Mouse (Mus musculus): Measurements from ENCODE around the gene Cuedc1. TPM values are rescaled to one million over a fixed set of nuclear protein-coding genes. Genes with fewer than 3 reads are reported as not detected.
"Not testable (repeated sequence)": the region's sequence is repeated elsewhere in the genome, so short reads cannot be mapped to it uniquely, and the experiment has no call there.

The Cuedc1 gene
- polyA plus RNA-seq, 1 experiment: 42.0 TPM

- 51% methylated on average over 29 of the region's 29 CpGs for WGBS
- Histone ChIP-seq H3K4me1 (ENCODE audit: control insufficient read depth, insufficient read depth, low read length) (peaks cover 11% of the 10 kb centered on the region; the same call in 1 of the 2 replicates), H3K27ac (ENCODE audit: insufficient read depth, low read length) (no peak overlapping the region), H3K4me3 (replicated peaks; ENCODE audit: insufficient read depth, low read depth, low read length) (no peak overlapping the region), H3K27me3 (ENCODE audit: control insufficient read depth, insufficient read depth, low read length) (no peaks in the 10 kb centered on the region)
- TF ChIP-seq POLR2A (IDR thresholded peaks at IDR 0.05; ENCODE audit: borderline replicate concordance, insufficient read depth, low read length): no peak
- no peak for TF ChIP-seq CTCF (IDR thresholded peaks at IDR 0.05; ENCODE audit: borderline replicate concordance, insufficient read depth, low read depth, low read length)
- DNase-seq: no peak
Measured at GRCm38 (mm10) chr11:88193824-88194696, 96.2 kb downstream of the Cuedc1 start.

DNA sequence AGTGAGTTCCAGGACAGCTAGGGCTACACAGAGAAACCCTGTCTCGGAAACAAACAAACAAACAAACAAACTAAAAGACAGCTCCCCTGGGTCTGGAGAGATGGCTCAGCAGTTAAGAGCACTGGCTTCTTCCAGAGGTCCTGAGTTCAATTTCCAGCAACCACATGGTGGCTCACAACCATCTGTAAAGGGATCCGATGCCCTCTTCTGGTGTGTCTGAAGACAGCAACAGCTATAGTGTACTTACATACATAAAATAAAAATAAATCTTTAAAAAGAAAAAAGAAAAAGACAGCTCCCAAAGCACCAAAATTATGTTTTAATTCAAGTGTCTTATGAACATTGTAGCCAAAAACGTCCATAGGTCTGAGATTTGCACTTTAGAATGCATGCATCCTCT, 97.8 kb downstream of the Cuedc1 start:
- peaks cover 11% of the 10 kb centered on the region for H3K4me1 ChIP-seq (ENCODE audit: control insufficient read depth, insufficient read depth, low read length)
- DNase-seq: not testable (repeated sequence)
- 86% methylated on average over 3 of the region's 3 CpGs for whole genome bisulfite sequencing

GRCm38 (mm10) chr11:88197153-88197576, 99.3 kb downstream of the Cuedc1 start:
- Histone ChIP-seq H3K4me1 (ENCODE audit: control insufficient read depth, insufficient read depth, low read length) (peaks cover 11% of the 10 kb centered on the region), H3K27ac (ENCODE audit: insufficient read depth, low read length) (no peak overlapping the region; the same call in 1 of the 2 replicates), H3K27me3 (ENCODE audit: control insufficient read depth, insufficient read depth, low read length) (no peaks in the 10 kb centered on the region), H3K4me3 (replicated peaks; ENCODE audit: insufficient read depth, low read depth, low read length) (no peak overlapping the region)
- peak; percentile 60 to 73 for DNase-seq
- TF ChIP-seq CTCF (IDR thresholded peaks at IDR 0.05; ENCODE audit: borderline replicate concordance, insufficient read depth, low read depth, low read length) (peak; percentile 57), POLR2A (IDR thresholded peaks at IDR 0.05; ENCODE audit: borderline replicate concordance, insufficient read depth, low read length) (no peak)
- WGBS: 1% methylated on average over 2 of the region's 2 CpGs

More for the DNA sequence above, 97.8 kb downstream of the Cuedc1 start:
- not testable (repeated sequence) for H3K27ac ChIP-seq (ENCODE audit: insufficient read depth, low read length); H3K27me3 ChIP-seq (ENCODE audit: control insufficient read depth, insufficient read depth, low read length); H3K4me3 ChIP-seq (replicated peaks; ENCODE audit: insufficient read depth, low read depth, low read length)

GRCm38 (mm10) chr11:88198223-88198622, 100.4 kb downstream of the Cuedc1 start:
- TF ChIP-seq POLR2A (IDR thresholded peaks at IDR 0.05; ENCODE audit: borderline replicate concordance, insufficient read depth, low read length) (no peak), CTCF (IDR thresholded peaks at IDR 0.05; ENCODE audit: borderline replicate concordance, insufficient read depth, low read depth, low read length) (no peak)

GRCm38 (mm10) chr11:88201172-88201571, 103.3 kb downstream of the Cuedc1 start:
- no peak for DNase-seq

More at GRCm38 (mm10) chr11:88198223-88198622, 100.4 kb downstream of the Cuedc1 start:
- H3K4me3 ChIP-seq (replicated peaks; ENCODE audit: insufficient read depth, low read depth, low read length): no peak overlapping the region
- H3K4me1 ChIP-seq (ENCODE audit: control insufficient read depth, insufficient read depth, low read length): peaks cover 12% of the 10 kb centered on the region
- no peak for DNase-seq
- no peak overlapping the region for H3K27ac ChIP-seq (ENCODE audit: insufficient read depth, low read length)
- WGBS: 14% methylated on average over 4 of the region's 4 CpGs
- no peaks in the 10 kb centered on the region for H3K27me3 ChIP-seq (ENCODE audit: control insufficient read depth, insufficient read depth, low read length)

GRCm38 (mm10) chr11:88202077-88202476, 104.2 kb downstream of the Cuedc1 start:
- WGBS: 19% methylated on average over 2 of the region's 2 CpGs
- H3K4me1 ChIP-seq (ENCODE audit: control insufficient read depth, insufficient read depth, low read length): peaks cover 8% of the 10 kb centered on the region
- no peak overlapping the region for H3K27ac ChIP-seq (ENCODE audit: insufficient read depth, low read length)
- H3K4me3 ChIP-seq (replicated peaks; ENCODE audit: insufficient read depth, low read depth, low read length): no peak overlapping the region
- DNase-seq: no peak
- H3K27me3 ChIP-seq (ENCODE audit: control insufficient read depth, insufficient read depth, low read length): no peaks in the 10 kb centered on the region
- TF ChIP-seq CTCF (IDR thresholded peaks at IDR 0.05; ENCODE audit: borderline replicate concordance, insufficient read depth, low read depth, low read length): no peak
- no peak for TF ChIP-seq POLR2A (IDR thresholded peaks at IDR 0.05; ENCODE audit: borderline replicate concordance, insufficient read depth, low read length)

More at GRCm38 (mm10) chr11:88201172-88201571, 103.3 kb downstream of the Cuedc1 start:
- no peak overlapping the region for H3K4me3 ChIP-seq (replicated peaks; ENCODE audit: insufficient read depth, low read depth, low read length)
- TF ChIP-seq CTCF (IDR thresholded peaks at IDR 0.05; ENCODE audit: borderline replicate concordance, insufficient read depth, low read depth, low read length): no peak
- no peak for TF ChIP-seq POLR2A (IDR thresholded peaks at IDR 0.05; ENCODE audit: borderline replicate concordance, insufficient read depth, low read length)
- no peak overlapping the region for H3K27ac ChIP-seq (ENCODE audit: insufficient read depth, low read length)
- WGBS: 80% methylated on average over 2 of the region's 2 CpGs
- peaks cover 14% of the 10 kb centered on the region for H3K4me1 ChIP-seq (ENCODE audit: control insufficient read depth, insufficient read depth, low read length)
- no peaks in the 10 kb centered on the region for H3K27me3 ChIP-seq (ENCODE audit: control insufficient read depth, insufficient read depth, low read length)

DNA sequence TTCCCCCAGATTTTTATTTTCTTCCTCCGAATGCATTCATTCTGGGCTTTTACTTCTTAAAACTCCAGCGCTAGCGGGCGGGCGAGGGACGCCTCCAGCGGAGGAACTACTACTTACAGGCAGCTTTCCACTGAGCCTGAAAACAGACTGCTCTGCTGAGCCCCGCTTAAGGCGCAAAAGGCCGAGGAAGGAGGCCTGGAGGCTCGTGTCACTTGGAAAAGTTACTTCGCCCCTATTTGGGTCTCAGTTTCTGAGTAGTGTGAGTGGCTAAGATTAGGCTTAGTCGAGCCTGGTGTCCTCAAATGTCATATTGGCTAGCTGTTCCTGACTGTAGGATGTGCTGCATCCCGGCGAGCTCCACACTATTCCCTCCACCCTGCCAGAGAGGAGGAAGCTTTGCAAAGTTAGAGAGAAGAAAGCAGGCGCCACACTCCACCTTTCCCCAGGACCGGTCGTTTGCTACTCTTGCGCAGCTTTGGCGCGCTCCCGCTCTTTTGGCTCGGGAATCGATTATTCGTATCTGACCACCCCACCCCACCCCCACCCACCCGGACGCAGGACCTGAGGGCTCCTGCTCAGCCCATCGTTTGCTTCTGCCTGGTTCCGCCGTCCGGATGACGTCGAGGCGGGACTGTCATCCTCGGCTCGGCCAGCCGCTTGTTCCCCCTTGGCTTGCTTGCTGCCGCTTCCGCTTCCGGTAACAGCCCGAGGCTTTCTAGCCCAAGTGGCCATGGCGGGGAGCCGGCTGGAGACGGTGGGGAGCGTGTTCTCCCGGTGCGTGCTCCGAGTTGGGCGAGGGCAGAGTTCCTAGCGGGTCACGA, 106.1 kb downstream of the Cuedc1 start, which contains the start of gene Mrps23:
Gene Mrps23, plus strand, starts transcription at position 677 of the 821 bp plus-strand sequence.
- Histone ChIP-seq H3K4me3 (replicated peaks; ENCODE audit: insufficient read depth, low read depth, low read length) (peak within 1 kb of the TSS; percentile 95), H3K27me3 (ENCODE audit: control insufficient read depth, insufficient read depth, low read length) (no peaks in the 10 kb centered on the region), H3K4me1 (ENCODE audit: control insufficient read depth, insufficient read depth, low read length) (peaks cover 3% of the 10 kb centered on the region), H3K27ac (ENCODE audit: insufficient read depth, low read length) (peak within 1 kb of the TSS; percentile 85)
- peak; percentile 92 for TF ChIP-seq POLR2A (IDR thresholded peaks at IDR 0.05; ENCODE audit: borderline replicate concordance, insufficient read depth, low read length)
- peak; percentile 27; the same call in 1 of the 2 replicates for TF ChIP-seq CTCF (IDR thresholded peaks at IDR 0.05; ENCODE audit: borderline replicate concordance, insufficient read depth, low read depth, low read length)
- DNase-seq: peak; percentile 92 to 95
- under 1% methylated on average over 51 of the region's 51 CpGs for WGBS
